Mouse (Mus musculus): ENCODE measurements around the gene Adm2. TPM values are rescaled to one million over a fixed set of nuclear protein-coding genes. Genes with fewer than 3 reads are reported as not detected.

Gene Adm2
- polyA plus RNA-seq, 1 experiment from 2014 or later, result 0.17 TPM

DNA sequence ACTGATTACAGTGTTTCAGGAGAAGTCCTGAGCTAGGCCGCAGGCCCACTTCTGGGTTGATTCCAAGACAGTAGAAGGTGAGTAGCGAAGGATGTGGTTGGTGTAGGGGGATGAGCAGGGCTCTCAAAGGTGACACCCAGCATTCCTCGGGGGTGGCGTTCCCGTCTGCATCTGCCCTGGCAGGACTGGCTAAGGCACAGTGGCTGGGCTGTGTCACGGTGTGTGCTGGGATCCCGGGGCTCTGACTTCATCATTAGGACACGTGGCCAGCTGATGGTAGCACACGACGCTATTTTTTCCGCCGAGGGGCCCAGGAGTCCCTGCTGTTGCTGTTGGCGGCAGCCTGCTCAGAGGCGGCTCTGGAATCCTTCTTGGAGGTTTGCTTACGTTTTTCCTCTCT is 28.8 kb downstream of the Adm2 start:
- no peaks in the 10 kb centered on the region for H3K27me3 ChIP-seq (ENCODE audit: poor library complexity, severe bottlenecking)
- no peak overlapping the region for H3K27ac ChIP-seq
- H3K9me3 ChIP-seq, result no peaks in the 10 kb centered on the region
- H3K36me3 ChIP-seq (replicated peaks), result peaks cover 49% of the 10 kb centered on the region
- DNase-seq (ENCODE audit: extremely low spot score, low spot score), result no peak
- no peak overlapping the region for H3K4me3 ChIP-seq
- WGBS, result 90% methylated on average over 15 of the region's 15 CpGs
- H3K4me1 ChIP-seq, result peaks cover 18% of the 10 kb centered on the region

GRCm38 (mm10) chr15:89352054-89352453 is 29.5 kb downstream of the Adm2 start:
- no peak for DNase-seq (ENCODE audit: extremely low spot score, low spot score)
- H3K36me3 ChIP-seq (replicated peaks), result peaks cover 49% of the 10 kb centered on the region
- H3K27me3 ChIP-seq (ENCODE audit: poor library complexity, severe bottlenecking), result no peaks in the 10 kb centered on the region
- no peaks in the 10 kb centered on the region for H3K9me3 ChIP-seq
- H3K4me1 ChIP-seq, result peaks cover 22% of the 10 kb centered on the region
- no peak overlapping the region for H3K4me3 ChIP-seq
- WGBS, result 97% methylated on average over 14 of the region's 14 CpGs
- H3K27ac ChIP-seq, result no peak overlapping the region

GRCm38 (mm10) chr15:89352795-89353194 is 30.3 kb downstream of the Adm2 start:
- H3K9me3 ChIP-seq, result no peaks in the 10 kb centered on the region
- peaks cover 30% of the 10 kb centered on the region for H3K4me1 ChIP-seq
- DNase-seq (ENCODE audit: extremely low spot score, low spot score), result no peak
- WGBS, result 94% methylated on average over 12 of the region's 12 CpGs
- no peak overlapping the region for H3K4me3 ChIP-seq
- H3K27me3 ChIP-seq (ENCODE audit: poor library complexity, severe bottlenecking), result no peaks in the 10 kb centered on the region
- H3K27ac ChIP-seq, result no peak overlapping the region
- H3K36me3 ChIP-seq (replicated peaks), result peaks cover 51% of the 10 kb centered on the region

- H3K4me1 ChIP-seq, result peaks cover 35% of the 10 kb centered on the region
- peak overlapping the region; percentile 95; the same call in 1 of the 2 replicates for H3K27ac ChIP-seq
- no peak for DNase-seq (ENCODE audit: extremely low spot score, low spot score)
- peaks cover 58% of the 10 kb centered on the region for H3K36me3 ChIP-seq (replicated peaks)
- 96% methylated on average over 16 of the region's 16 CpGs for WGBS
- peak overlapping the region; percentile 69 for H3K4me3 ChIP-seq
- H3K9me3 ChIP-seq, result no peaks in the 10 kb centered on the region
- H3K27me3 ChIP-seq (ENCODE audit: poor library complexity, severe bottlenecking), result no peaks in the 10 kb centered on the region
Observed at GRCm38 (mm10) chr15:89353837-89354236, 31.3 kb downstream of the Adm2 start.

- Histone ChIP-seq H3K4me1 (peaks cover 35% of the 10 kb centered on the region), H3K4me3 (peak overlapping the region; percentile 69), H3K27ac (peak overlapping the region; percentile 95), H3K27me3 (ENCODE audit: poor library complexity, severe bottlenecking) (no peaks in the 10 kb centered on the region), H3K9me3 (no peaks in the 10 kb centered on the region), H3K36me3 (replicated peaks) (peaks cover 63% of the 10 kb centered on the region)
- WGBS, result 86% methylated on average over 7 of the region's 7 CpGs
- DNase-seq (ENCODE audit: extremely low spot score, low spot score), result no peak
Observed at GRCm38 (mm10) chr15:89354455-89354854, 31.9 kb downstream of the Adm2 start.

DNA sequence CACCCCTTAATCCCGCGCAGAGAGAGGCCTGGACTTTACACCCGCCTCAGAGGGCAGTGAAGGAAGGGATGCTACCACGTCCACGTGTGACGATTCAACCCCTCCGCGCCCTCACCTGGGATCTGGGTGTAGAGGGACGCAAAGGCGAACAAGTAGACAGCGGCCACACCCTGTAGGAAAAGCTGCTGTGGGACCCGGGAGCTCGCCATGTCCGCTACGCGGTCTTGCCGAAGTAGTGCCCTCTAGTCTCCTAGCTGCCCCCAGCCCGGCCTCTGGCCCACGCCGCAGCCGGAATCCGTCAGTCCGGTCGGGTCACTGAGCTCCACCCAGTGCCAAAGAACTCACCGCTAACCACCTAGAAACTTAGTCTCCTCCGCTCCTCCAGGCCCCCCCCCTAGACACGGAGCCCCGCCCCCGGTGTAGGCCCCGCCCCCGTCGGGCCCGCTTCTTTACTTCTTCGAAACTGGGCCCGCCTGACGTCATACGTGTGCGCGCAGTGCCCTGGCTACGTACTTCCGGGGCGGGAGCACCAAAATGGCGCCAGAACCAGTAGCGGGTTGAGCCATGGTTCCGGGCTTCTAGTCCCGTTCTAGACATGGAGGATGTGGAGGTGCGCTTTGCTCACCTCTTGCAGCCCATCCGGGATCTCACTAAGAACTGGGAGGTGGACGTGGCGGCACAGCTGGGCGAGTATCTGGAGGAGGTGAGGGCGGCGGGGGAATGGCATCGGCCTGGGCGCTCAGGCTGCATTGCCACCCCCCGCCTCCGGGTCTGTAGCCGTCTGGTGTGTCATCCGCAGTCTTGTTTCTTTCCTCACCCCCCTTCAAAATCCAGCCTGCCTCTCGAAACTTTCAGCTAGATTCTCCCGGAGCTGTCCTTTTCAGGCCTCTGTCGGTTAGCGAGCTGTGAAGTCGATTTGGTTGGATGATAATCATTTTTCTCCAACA is 33.0 kb downstream of the Adm2 start, which contains the start of the genes Lmf2 and Ncaph2:
Lmf2 (minus strand) TSS at position 419 of the 947 bp plus-strand sequence.
Ncaph2 (plus strand) TSS at position 479 of the 947 bp plus-strand sequence.
- H3K27ac ChIP-seq, result peak within 1 kb of the TSS; percentile 95
- H3K4me3 ChIP-seq, result peak within 1 kb of the TSS; percentile 69
- H3K4me1 ChIP-seq, result peaks cover 35% of the 10 kb centered on the region
- DNase-seq (ENCODE audit: extremely low spot score, low spot score), result peak; percentile 98
- no peaks in the 10 kb centered on the region for H3K27me3 ChIP-seq (ENCODE audit: poor library complexity, severe bottlenecking)
- WGBS, result under 1% methylated on average over 64 of the region's 64 CpGs
- H3K36me3 ChIP-seq (replicated peaks), result peaks cover 64% of the 10 kb centered on the region
- H3K9me3 ChIP-seq, result no peaks in the 10 kb centered on the region

- under 1% methylated on average over 15 of the region's 15 CpGs for WGBS
Observed at GRCm38 (mm10) chr15:89356372-89356771, 33.9 kb downstream of the Adm2 start.

GRCm38 (mm10) chr15:89358784-89359183 is 36.3 kb downstream of the Adm2 start:
- no peak for DNase-seq (ENCODE audit: extremely low spot score, low spot score)
- Histone ChIP-seq H3K36me3 (replicated peaks) (peaks cover 64% of the 10 kb centered on the region), H3K9me3 (no peaks in the 10 kb centered on the region), H3K4me3 (no peak overlapping the region), H3K27ac (no peak overlapping the region), H3K4me1 (peaks cover 33% of the 10 kb centered on the region), H3K27me3 (ENCODE audit: poor library complexity, severe bottlenecking) (no peaks in the 10 kb centered on the region)
- 88% methylated on average over 3 of the region's 3 CpGs for WGBS

More at GRCm38 (mm10) chr15:89356372-89356771, 33.9 kb downstream of the Adm2 start:
- Histone ChIP-seq H3K4me1 (peaks cover 35% of the 10 kb centered on the region), H3K36me3 (replicated peaks) (peaks cover 64% of the 10 kb centered on the region), H3K27ac (peak overlapping the region; percentile 95), H3K9me3 (no peaks in the 10 kb centered on the region), H3K4me3 (peak overlapping the region; percentile 69), H3K27me3 (ENCODE audit: poor library complexity, severe bottlenecking) (no peaks in the 10 kb centered on the region)
- peak; percentile 87 for DNase-seq (ENCODE audit: extremely low spot score, low spot score)

DNA sequence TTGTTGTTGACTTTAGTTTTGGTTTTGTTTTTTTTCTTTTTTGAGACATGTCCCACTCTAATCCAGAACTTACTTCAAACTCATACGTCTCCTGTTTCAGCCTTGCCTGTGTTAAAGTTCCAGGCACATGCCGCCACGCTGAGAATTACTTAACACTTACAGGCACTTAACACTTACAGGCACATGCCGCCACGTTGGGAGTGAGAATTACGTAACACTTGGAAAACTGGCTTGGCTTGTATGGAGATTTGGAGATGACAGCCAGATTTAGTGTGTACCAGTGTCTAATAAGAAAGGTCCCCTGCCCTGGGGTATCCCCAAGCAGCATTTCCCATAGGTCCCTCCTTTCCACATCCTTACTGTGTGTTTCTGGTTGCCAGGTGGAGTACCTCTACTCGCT is 40.5 kb downstream of the Adm2 start:
- 96% methylated on average over 7 of the region's 7 CpGs for WGBS
- peaks cover 4% of the 10 kb centered on the region; the same call in 1 of the 2 replicates for H3K4me1 ChIP-seq
- H3K9me3 ChIP-seq, result no peaks in the 10 kb centered on the region
- H3K27ac ChIP-seq, result no peak overlapping the region
- no peaks in the 10 kb centered on the region for H3K27me3 ChIP-seq (ENCODE audit: poor library complexity, severe bottlenecking)
- DNase-seq (ENCODE audit: extremely low spot score, low spot score), result no peak
- H3K4me3 ChIP-seq, result no peak overlapping the region
- H3K36me3 ChIP-seq (replicated peaks), result peaks cover 99% of the 10 kb centered on the region

DNA sequence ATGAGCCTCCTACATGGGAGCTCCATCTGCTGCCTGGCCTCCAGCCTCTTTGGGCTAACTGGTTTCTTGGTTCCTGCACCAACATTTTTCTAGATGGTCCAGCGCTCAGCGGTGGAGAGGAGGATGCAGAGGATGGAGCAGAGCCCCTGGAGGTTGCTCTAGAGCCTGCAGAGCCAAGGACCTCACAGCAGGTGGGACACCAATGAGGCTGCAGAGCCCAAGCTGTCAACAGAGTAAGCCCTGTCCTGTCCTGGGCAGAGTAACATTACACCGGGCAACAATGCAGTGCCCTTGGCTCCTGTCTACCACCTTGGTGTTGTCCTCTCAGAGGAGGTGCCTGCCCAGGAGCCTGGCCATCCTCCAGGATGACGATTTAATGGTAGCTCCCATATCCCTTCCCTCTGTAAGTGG is 42.6 kb downstream of the Adm2 start:
- no peaks in the 10 kb centered on the region for H3K4me1 ChIP-seq
- WGBS, result 89% methylated on average over 4 of the region's 4 CpGs
- DNase-seq (ENCODE audit: extremely low spot score, low spot score), result no peak
- H3K27ac ChIP-seq, result no peak overlapping the region
- H3K27me3 ChIP-seq (ENCODE audit: poor library complexity, severe bottlenecking), result no peaks in the 10 kb centered on the region
- no peak overlapping the region for H3K4me3 ChIP-seq
- peaks cover 100% of the 10 kb centered on the region for H3K36me3 ChIP-seq (replicated peaks)
- H3K9me3 ChIP-seq, result no peaks in the 10 kb centered on the region

DNA sequence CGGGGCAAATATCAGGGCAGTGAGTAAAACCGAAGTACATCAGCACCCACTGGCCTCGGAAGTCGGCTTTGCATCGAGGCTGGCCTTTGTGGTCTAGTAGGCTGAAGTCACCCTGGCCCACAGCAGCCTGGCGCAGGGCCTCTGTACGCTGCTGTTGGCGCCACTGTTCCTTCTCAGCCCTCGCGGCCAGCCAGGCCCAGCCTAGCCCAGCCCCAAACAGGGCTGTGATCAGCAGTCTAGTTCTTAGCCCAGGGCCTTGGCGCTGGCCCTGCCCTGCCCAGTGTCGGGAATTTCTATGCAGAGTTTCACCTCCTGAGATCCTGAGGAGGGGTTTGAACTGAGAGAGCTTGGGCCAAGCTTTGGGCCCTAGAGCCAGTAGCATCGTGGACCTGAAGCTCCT is 49.5 kb downstream of the Adm2 start:
- Histone ChIP-seq H3K9me3 (no peaks in the 10 kb centered on the region), H3K4me1 (peaks cover 35% of the 10 kb centered on the region), H3K27me3 (ENCODE audit: poor library complexity, severe bottlenecking) (peaks cover 26% of the 10 kb centered on the region), H3K36me3 (replicated peaks) (peaks cover 61% of the 10 kb centered on the region), H3K4me3 (peak overlapping the region; percentile 74; the same call in 1 of the 2 replicates), H3K27ac (no peak overlapping the region)
- DNase-seq (ENCODE audit: extremely low spot score, low spot score), result no peak
- WGBS, result 89% methylated on average over 13 of the region's 13 CpGs

- Histone ChIP-seq H3K9me3 (no peaks in the 10 kb centered on the region), H3K27ac (0 out of 2 replicates have a peak overlapping the region, but pooled peaks have one; percentile 95), H3K4me3 (peak overlapping the region; percentile 74), H3K36me3 (replicated peaks) (peaks cover 56% of the 10 kb centered on the region), H3K27me3 (ENCODE audit: poor library complexity, severe bottlenecking) (peaks cover 31% of the 10 kb centered on the region), H3K4me1 (peaks cover 40% of the 10 kb centered on the region)
- no peak for DNase-seq (ENCODE audit: extremely low spot score, low spot score)
- 89% methylated on average over 7 of the region's 7 CpGs for WGBS
Observed at GRCm38 (mm10) chr15:89372536-89372935, 50.0 kb downstream of the Adm2 start.
